Mouse (Mus musculus) CH12F3 (cell line): Measurements from ENCODE around the gene Akap10.
"Not testable (repeated sequence)": the region's sequence is repeated elsewhere in the genome, so short reads cannot be mapped to it uniquely, and the experiment has no call there.

Experiments
- in situ Hi-C: fragments of 300-500 bp; cut with MboI; formaldehyde crosslinking; loops from 2 replicates; pipeline ENCODE4 v1.14.3; 2020; ENCODE audit warnings: low sequenced_read_pairs

Akap10 gene

DNA sequence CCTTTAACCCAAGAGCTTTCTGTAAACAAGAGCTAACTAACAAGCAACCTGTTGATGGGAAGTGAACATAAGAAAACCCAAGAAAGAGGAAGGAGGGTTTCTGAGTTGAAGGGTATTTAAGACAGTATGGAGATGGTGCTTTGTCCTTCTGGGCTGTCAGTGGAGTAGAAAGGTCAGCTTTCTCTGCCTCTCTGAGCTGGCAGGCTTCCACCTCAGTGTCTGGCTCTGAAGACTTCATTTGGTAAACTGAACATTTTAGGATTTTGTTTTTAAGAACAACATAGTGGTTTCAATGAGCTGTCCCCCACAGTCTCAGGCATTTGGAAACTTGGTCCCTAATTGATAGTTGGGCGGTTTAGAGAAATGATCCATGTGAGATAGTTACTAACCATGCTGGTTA lies 7.7 kb upstream of the Akap10 start:
- in situ Hi-C loops: no loop called here

DNA sequence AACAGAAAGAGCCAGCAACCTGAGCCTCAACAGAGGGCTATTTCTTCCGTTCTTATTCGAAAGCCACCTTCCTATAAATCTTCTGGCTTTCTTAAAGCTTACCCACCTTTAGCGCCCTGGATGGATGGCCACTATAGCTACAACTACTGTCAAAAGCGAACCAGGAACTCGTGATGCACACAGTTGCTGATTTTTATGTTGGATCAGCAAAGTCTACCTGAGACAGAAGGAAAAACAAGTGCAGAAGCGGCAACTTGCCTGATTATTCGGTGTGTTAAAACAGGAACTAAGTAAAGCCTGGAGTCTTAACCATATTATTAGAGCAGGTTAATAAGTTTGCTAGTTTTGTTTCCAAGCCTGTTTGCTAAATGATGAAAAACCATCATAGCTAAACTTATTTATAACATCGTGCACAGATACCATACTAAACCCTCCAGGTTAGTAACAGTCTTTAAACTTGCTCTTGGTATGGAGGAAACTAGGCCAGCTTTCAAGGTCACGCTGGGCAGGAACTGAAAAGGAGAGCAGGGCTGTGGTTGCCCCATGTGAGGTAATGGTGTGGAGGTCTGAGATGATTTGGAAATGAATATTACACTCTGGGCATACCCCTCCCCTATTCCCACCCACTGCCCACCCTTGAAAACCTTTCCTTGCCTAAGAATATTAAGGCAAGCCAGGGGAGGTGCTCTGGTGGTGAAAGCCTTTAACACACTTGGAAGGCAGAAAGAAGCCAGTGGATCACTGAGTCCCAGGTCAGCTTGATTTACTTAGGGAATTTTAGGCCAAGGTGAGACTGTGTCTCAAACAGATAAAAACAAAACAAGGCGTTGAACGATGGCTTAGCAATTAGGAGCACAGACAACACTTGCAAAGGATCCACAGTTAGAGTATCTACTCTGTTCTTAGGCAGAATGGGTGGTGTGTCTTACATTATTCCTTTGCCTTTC lies 861 bp upstream of the Akap10 start:
- in situ Hi-C loops: no loop called here

- in situ Hi-C loops: no loop called here
Observed at GRCm38 (mm10) chr11:61929323-61930097, 542 bp downstream of the Akap10 start.

DNA sequence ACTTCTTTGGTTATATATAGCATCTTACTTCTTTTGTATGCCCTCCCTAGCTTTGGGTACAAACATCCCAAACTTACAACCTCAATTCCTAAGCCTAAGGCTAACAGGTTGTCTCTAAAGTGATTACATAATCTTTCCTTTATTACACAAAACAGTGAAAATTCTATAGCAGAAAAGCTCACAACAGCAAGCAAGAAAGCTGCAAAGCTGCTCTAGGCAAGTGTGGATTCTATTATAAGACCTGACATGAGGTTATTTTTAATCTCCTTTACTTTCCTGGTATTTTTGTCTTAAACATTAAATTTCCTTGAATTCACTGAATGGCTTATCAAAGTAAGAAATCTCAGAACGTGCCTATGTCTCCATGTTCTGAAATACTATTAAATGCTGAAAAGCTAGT lies 6.7 kb downstream of the Akap10 start:
- in situ Hi-C loops: no loop called here

DNA sequence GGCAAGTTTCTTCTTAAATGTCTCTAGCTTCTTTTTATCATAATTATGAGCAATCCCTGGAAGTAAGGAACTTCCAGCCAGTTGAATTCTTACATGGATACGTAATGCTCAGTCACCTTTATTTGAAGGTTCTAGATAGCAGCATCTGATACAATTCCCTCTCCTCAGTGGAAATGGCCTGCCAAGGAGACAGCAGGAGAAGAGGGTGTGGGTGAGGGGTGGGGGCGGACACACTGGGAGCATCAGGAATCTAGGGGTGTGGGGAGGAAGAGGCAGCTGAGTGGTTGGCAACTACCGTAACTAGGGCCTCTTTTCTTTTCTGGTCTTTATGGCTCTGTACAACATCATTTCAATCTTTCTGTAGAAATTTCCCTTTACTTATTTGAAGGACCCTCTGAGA lies 10.3 kb downstream of the Akap10 start:
- in situ Hi-C loops: no loop called here

DNA sequence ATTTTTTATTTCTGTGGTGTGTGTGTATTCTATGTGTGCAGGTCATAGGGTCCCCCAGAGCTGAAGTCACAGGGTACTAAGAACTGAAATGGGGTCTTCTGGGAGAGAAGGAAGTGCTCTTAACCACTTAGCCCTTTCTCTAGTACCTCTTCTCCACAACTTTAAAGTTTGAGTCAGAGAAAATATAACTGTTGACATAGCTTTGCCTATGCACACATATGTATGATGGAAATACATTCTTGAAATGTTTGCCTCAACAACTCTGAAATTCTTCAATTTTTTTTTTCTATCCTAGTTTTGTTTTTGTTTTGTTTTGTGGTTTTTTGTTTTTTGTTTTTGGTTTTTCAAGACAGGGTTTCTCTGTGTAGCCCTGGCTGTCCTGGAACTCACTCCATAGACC lies 21.7 kb downstream of the Akap10 start:
- in situ Hi-C loops: no loop called here

DNA sequence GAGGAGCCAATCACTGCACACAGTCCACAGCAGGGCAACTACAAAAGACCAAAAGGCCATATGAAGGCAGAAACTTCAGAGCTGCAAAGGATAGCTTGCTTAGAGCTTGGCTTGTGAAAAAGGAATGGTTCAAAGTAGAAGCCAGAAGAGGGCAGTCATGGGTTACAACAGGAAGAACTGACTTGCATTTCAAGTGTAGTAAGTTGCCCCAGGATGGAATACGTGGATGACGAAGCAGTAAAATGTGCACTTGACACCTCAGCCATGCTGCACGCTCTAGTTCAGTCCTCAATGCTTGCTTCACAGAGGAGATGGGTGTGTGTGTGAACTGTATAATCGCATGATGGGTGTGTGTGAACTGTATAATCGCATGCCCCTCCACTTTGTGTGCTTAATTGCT lies 47.9 kb downstream of the Akap10 start:
- in situ Hi-C loops: no loop called here

- in situ Hi-C loops: no loop called here
Observed at GRCm38 (mm10) chr11:61879921-61880320, 50.1 kb downstream of the Akap10 start.

DNA sequence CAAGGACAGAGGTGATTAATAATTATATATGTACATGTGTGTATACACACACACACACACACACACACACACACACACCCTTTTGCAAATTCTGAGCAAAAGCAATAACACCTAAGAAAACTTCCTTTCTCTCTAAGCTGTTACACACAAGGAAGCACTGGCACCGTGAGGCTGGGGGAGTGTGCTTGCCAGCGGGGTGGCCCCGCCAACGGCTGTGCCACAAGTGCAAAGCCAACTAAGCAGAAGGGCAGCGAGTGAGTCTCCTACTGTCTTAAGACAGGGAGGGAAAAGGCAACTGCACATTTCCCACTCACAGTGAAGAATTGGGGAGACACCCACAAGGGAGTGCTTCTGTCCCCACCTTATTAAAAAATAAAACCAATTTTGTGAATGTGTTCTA lies 58.2 kb downstream of the Akap10 start:
- in situ Hi-C loops: no loop called here

- in situ Hi-C loops: no loop called here
Observed at GRCm38 (mm10) chr11:61866856-61867255, 63.2 kb downstream of the Akap10 start.

- in situ Hi-C loops: no loop called here
Observed at GRCm38 (mm10) chr11:61861781-61862547, 68.1 kb downstream of the Akap10 start.

GRCm38 (mm10) chr11:61859316-61859715 lies 70.7 kb downstream of the Akap10 start:
- in situ Hi-C loops: no loop called here

DNA sequence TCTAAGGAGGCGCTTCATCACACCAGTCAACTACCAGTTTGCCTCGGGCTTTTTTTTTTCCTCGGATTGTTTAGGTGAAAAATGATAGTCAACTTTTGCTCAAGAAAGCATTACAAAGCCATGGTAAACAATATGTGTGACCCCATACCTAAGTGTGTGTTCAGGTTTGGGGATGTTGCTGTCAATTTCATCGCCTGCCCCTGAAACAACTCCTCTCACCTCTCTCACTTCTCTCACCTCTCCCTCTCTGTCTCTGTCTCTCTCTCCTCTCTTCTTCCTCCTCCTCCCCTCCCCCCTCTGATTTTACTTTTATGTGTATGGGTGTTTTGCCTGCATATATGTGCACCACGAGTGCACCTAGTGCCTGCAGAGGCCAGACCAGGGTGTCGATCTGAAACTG lies 74.5 kb downstream of the Akap10 start:
- in situ Hi-C loops: no loop called here

- in situ Hi-C loops: no loop called here
Observed at GRCm38 (mm10) chr11:61854988-61855411, 75.1 kb downstream of the Akap10 start, which contains the start of gene Ulk2. Gene Ulk2, minus strand, starts transcription at chr11:61855073.

- in situ Hi-C loops: no loop called here
Observed at GRCm38 (mm10) chr11:61854211-61854987, 75.7 kb downstream of the Akap10 start.

- in situ Hi-C loops: no loop called here
Observed at GRCm38 (mm10) chr11:61853659-61854058, 76.4 kb downstream of the Akap10 start.

- in situ Hi-C loops: no loop called here
Observed at GRCm38 (mm10) chr11:61852916-61853315, 77.1 kb downstream of the Akap10 start.

- in situ Hi-C loops: no loop called here
Observed at GRCm38 (mm10) chr11:61851195-61851594, 78.9 kb downstream of the Akap10 start.

DNA sequence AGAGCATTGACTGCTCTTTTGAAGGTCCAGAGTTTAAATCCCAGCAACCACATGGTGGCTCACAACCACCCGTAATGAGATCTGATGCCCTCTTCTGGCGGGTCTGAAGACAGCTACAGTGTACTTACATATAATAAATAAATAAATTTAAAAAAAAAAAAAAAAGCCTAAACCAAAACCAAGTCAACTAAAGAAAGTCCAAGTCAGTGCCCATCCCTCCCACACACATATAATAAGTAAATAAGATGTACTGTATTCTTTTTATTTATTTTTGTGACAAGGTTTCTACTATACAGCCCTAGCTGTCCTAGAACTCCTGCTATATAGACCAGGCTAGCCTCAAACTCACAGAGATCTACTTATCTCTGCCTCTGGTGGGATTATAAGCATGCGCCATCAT lies 89.4 kb downstream of the Akap10 start:
- in situ Hi-C loops: not testable (repeated sequence)

GRCm38 (mm10) chr11:61839940-61840339 lies 90.1 kb downstream of the Akap10 start:
- in situ Hi-C loops: no loop called here
